Mouse (Mus musculus): Measurements from ENCODE around the gene Ly6f. TPM values are rescaled to one million over a fixed set of nuclear protein-coding genes. Genes with fewer than 3 reads are reported as not detected.
"Not testable (repeated sequence)": the region's sequence is repeated elsewhere in the genome, so short reads cannot be mapped to it uniquely, and the experiment has no call there.

Ly6f gene
- total and polyA plus RNA-seq, 2 experiments from 2014 or later: not detected

GRCm38 (mm10) chr15:75266626-75267025 is 1.6 kb upstream of the Ly6f start:
- no peak overlapping the region for H3K9ac ChIP-seq
- no peak for DNase-seq
- 69% methylated on average over 1 of the region's 1 CpGs for WGBS
- no peaks in the 10 kb centered on the region for H3K4me1 ChIP-seq (ENCODE audit: insufficient read depth)
- no peak overlapping the region for H3K4me2 ChIP-seq (ENCODE audit: low read depth)
- no peak overlapping the region for H3K27ac ChIP-seq (ENCODE audit: low read depth, low read length)
- no peaks in the 10 kb centered on the region for H3K36me3 ChIP-seq (ENCODE audit: insufficient read depth)
- no peak overlapping the region for H3K4me3 ChIP-seq (ENCODE audit: low read depth, low read length)
- no peaks in the 10 kb centered on the region for H3K27me3 ChIP-seq (ENCODE audit: insufficient read depth, low read length)
- ATAC-seq: no peak
- no peaks in the 10 kb centered on the region for H3K9me3 ChIP-seq (ENCODE audit: low read length)
- TF ChIP-seq CTCF (IDR thresholded peaks at IDR 0.05; ENCODE audit: low read depth): no peak

GRCm38 (mm10) chr15:75268916-75269829 is 952 bp downstream of the Ly6f start:
- Histone ChIP-seq H3K4me3 (ENCODE audit: low read depth, low read length) (no peak overlapping the region), H3K27ac (ENCODE audit: low read depth, low read length) (no peak overlapping the region), H3K4me2 (ENCODE audit: low read depth) (no peak overlapping the region), H3K27me3 (ENCODE audit: insufficient read depth, low read length) (no peaks in the 10 kb centered on the region), H3K9ac (no peak overlapping the region), H3K4me1 (ENCODE audit: insufficient read depth) (no peaks in the 10 kb centered on the region), H3K36me3 (ENCODE audit: insufficient read depth) (no peaks in the 10 kb centered on the region), H3K9me3 (ENCODE audit: low read length) (no peaks in the 10 kb centered on the region)
- WGBS: 78% methylated on average over 5 of the region's 5 CpGs
- ATAC-seq: no peak
- no peak for TF ChIP-seq CTCF (IDR thresholded peaks at IDR 0.05; ENCODE audit: low read depth)
- no peak for DNase-seq

GRCm38 (mm10) chr15:75270169-75270568 is 1.9 kb downstream of the Ly6f start:
- DNase-seq: no peak
- no peak overlapping the region for H3K4me3 ChIP-seq (ENCODE audit: low read depth, low read length)
- no peaks in the 10 kb centered on the region for H3K36me3 ChIP-seq (ENCODE audit: insufficient read depth)
- no peak overlapping the region for H3K27ac ChIP-seq (ENCODE audit: low read depth, low read length)
- H3K4me2 ChIP-seq (ENCODE audit: low read depth): no peak overlapping the region
- no peaks in the 10 kb centered on the region for H3K4me1 ChIP-seq (ENCODE audit: insufficient read depth)
- no peaks in the 10 kb centered on the region for H3K27me3 ChIP-seq (ENCODE audit: insufficient read depth, low read length)
- H3K9ac ChIP-seq: no peak overlapping the region
- ATAC-seq: no peak
- no peaks in the 10 kb centered on the region for H3K9me3 ChIP-seq (ENCODE audit: low read length)
- no peak for TF ChIP-seq CTCF (IDR thresholded peaks at IDR 0.05; ENCODE audit: low read depth)

GRCm38 (mm10) chr15:75270691-75271362 is 2.6 kb downstream of the Ly6f start:
- Histone ChIP-seq H3K9me3 (ENCODE audit: low read length) (no peaks in the 10 kb centered on the region), H3K27ac (ENCODE audit: low read depth, low read length) (no peak overlapping the region), H3K4me1 (ENCODE audit: insufficient read depth) (no peaks in the 10 kb centered on the region), H3K27me3 (ENCODE audit: insufficient read depth, low read length) (no peaks in the 10 kb centered on the region), H3K9ac (no peak overlapping the region), H3K4me2 (ENCODE audit: low read depth) (no peak overlapping the region), H3K4me3 (ENCODE audit: low read depth, low read length) (no peak overlapping the region), H3K36me3 (ENCODE audit: insufficient read depth) (no peaks in the 10 kb centered on the region)
- no peak for TF ChIP-seq CTCF (IDR thresholded peaks at IDR 0.05; ENCODE audit: low read depth)
- WGBS: 83% methylated on average over 3 of the region's 3 CpGs
- ATAC-seq: no peak
- DNase-seq: no peak

GRCm38 (mm10) chr15:75271426-75271825 is 3.2 kb downstream of the Ly6f start:
- H3K4me3 ChIP-seq (ENCODE audit: low read depth, low read length): no peak overlapping the region
- DNase-seq (no peak), ATAC-seq (no peak)
- no peaks in the 10 kb centered on the region for H3K27me3 ChIP-seq (ENCODE audit: insufficient read depth, low read length)
- no peak overlapping the region for H3K9ac ChIP-seq
- no peaks in the 10 kb centered on the region for H3K4me1 ChIP-seq (ENCODE audit: insufficient read depth)
- no peaks in the 10 kb centered on the region for H3K9me3 ChIP-seq (ENCODE audit: low read length)
- no peaks in the 10 kb centered on the region for H3K36me3 ChIP-seq (ENCODE audit: insufficient read depth)
- H3K27ac ChIP-seq (ENCODE audit: low read depth, low read length): no peak overlapping the region
- H3K4me2 ChIP-seq (ENCODE audit: low read depth): no peak overlapping the region
- 66% methylated on average over 1 of the region's 1 CpGs for WGBS
- TF ChIP-seq CTCF (IDR thresholded peaks at IDR 0.05; ENCODE audit: low read depth): no peak

GRCm38 (mm10) chr15:75271891-75272290 is 3.7 kb downstream of the Ly6f start:
- H3K9ac ChIP-seq: no peak overlapping the region
- no peaks in the 10 kb centered on the region for H3K4me1 ChIP-seq (ENCODE audit: insufficient read depth)
- no peak for DNase-seq
- H3K4me3 ChIP-seq (ENCODE audit: low read depth, low read length): no peak overlapping the region
- no peak for ATAC-seq
- WGBS: 66% methylated on average over 3 of the region's 3 CpGs
- H3K9me3 ChIP-seq (ENCODE audit: low read length): no peaks in the 10 kb centered on the region
- TF ChIP-seq CTCF (IDR thresholded peaks at IDR 0.05; ENCODE audit: low read depth): no peak
- H3K36me3 ChIP-seq (ENCODE audit: insufficient read depth): no peaks in the 10 kb centered on the region
- no peak overlapping the region for H3K27ac ChIP-seq (ENCODE audit: low read depth, low read length)
- no peaks in the 10 kb centered on the region for H3K27me3 ChIP-seq (ENCODE audit: insufficient read depth, low read length)
- H3K4me2 ChIP-seq (ENCODE audit: low read depth): no peak overlapping the region

GRCm38 (mm10) chr15:75281991-75282390 is 13.8 kb downstream of the Ly6f start:
- not testable (repeated sequence) for H3K4me2 ChIP-seq (ENCODE audit: low read depth); DNase-seq; H3K9me3 ChIP-seq (ENCODE audit: low read length); H3K4me1 ChIP-seq (ENCODE audit: insufficient read depth); H3K4me3 ChIP-seq (ENCODE audit: low read depth, low read length); ATAC-seq; H3K27me3 ChIP-seq (ENCODE audit: insufficient read depth, low read length); H3K36me3 ChIP-seq (ENCODE audit: insufficient read depth); H3K27ac ChIP-seq (ENCODE audit: low read depth, low read length); H3K9ac ChIP-seq
- 58% methylated on average over 5 of the region's 5 CpGs for WGBS

- not testable (repeated sequence) for H3K36me3 ChIP-seq (ENCODE audit: insufficient read depth); H3K9ac ChIP-seq; ATAC-seq; H3K27ac ChIP-seq (ENCODE audit: low read depth, low read length); H3K4me2 ChIP-seq (ENCODE audit: low read depth); H3K4me3 ChIP-seq (ENCODE audit: low read depth, low read length); H3K27me3 ChIP-seq (ENCODE audit: insufficient read depth, low read length); DNase-seq; H3K4me1 ChIP-seq (ENCODE audit: insufficient read depth); H3K9me3 ChIP-seq (ENCODE audit: low read length)
- WGBS: 89% methylated on average over 4 of the region's 4 CpGs
These were observed 18.3 kb downstream of the Ly6f start for GRCm38 (mm10) chr15:75286512-75286911.
